Mouse (Mus musculus) CD4-positive, CD25-positive, alpha-beta regulatory T cell, adult 2 months (primary cell): ENCODE measurements around the gene Lancl3.

Experiments
- DNase-seq: peaks from one replicate; pipeline ENCODE4 v3.0.0-alpha.2; 2012; ENCODE audit warnings: low read depth, low spot score

Lancl3 gene

GRCm38 (mm10) chrX:9199761-9200371, at the start of gene Lancl3:
TSS of gene Lancl3 (plus strand) at chrX:9199902.
- peak; percentile 35 for DNase-seq

- no peak for DNase-seq
Measured at GRCm38 (mm10) chrX:9179011-9179410, 20.7 kb upstream of the Lancl3 start.

- peak; percentile 7 for DNase-seq
Measured at GRCm38 (mm10) chrX:9181570-9181969, 18.1 kb upstream of the Lancl3 start.

GRCm38 (mm10) chrX:9200380-9200917, 747 bp downstream of the Lancl3 start:
- DNase-seq: peak; percentile 65

GRCm38 (mm10) chrX:9201954-9202353, 2.3 kb downstream of the Lancl3 start:
- DNase-seq: no peak

- DNase-seq: no peak
Measured at GRCm38 (mm10) chrX:9202781-9203405, 3.2 kb downstream of the Lancl3 start.

- no peak for DNase-seq
Measured at GRCm38 (mm10) chrX:9205121-9205520, 5.4 kb downstream of the Lancl3 start.

- DNase-seq: peak; percentile 58
Measured at GRCm38 (mm10) chrX:9216244-9216643, 16.5 kb downstream of the Lancl3 start.

GRCm38 (mm10) chrX:9219570-9219969, 19.9 kb downstream of the Lancl3 start:
- DNase-seq: peak; percentile 49

- peak; percentile 73 for DNase-seq
Measured at GRCm38 (mm10) chrX:9221206-9221605, 21.5 kb downstream of the Lancl3 start.

GRCm38 (mm10) chrX:9221736-9222135, 22.0 kb downstream of the Lancl3 start:
- DNase-seq: no peak

GRCm38 (mm10) chrX:9222412-9223221, 22.9 kb downstream of the Lancl3 start:
- DNase-seq: no peak

- DNase-seq: no peak
Measured at GRCm38 (mm10) chrX:9227105-9227504, 27.4 kb downstream of the Lancl3 start.

- no peak for DNase-seq
Measured at GRCm38 (mm10) chrX:9240737-9241591, 41.3 kb downstream of the Lancl3 start.

GRCm38 (mm10) chrX:9243381-9243864, 43.7 kb downstream of the Lancl3 start:
- DNase-seq: peak; percentile 34

GRCm38 (mm10) chrX:9244603-9245336, 45.1 kb downstream of the Lancl3 start:
- DNase-seq: no peak

- DNase-seq: no peak
Measured at GRCm38 (mm10) chrX:9248911-9249310, 49.2 kb downstream of the Lancl3 start.

GRCm38 (mm10) chrX:9253990-9254389, 54.3 kb downstream of the Lancl3 start:
- no peak for DNase-seq

- no peak for DNase-seq
Measured at GRCm38 (mm10) chrX:9254901-9255300, 55.2 kb downstream of the Lancl3 start.

- DNase-seq: no peak
Measured at GRCm38 (mm10) chrX:9256766-9257165, 57.1 kb downstream of the Lancl3 start, which contains the start of gene Gm14862. TSS of gene Gm14862 (minus strand) at chrX:9256899.
